Mouse (Mus musculus) megakaryocyte, embryonic 14.5 days (primary cell): ENCODE results near the gene Samd4b.

Experiments used
- FLI1 ChIP-seq: IDR thresholded peaks from 2 replicates; pipeline ENCODE4 v1.6.1; 2012; ENCODE audit warnings: low read length, inconsistent platforms, mixed read lengths
- GATA1 ChIP-seq: IDR thresholded peaks from 3 replicates; pipeline ENCODE4 v1.6.1; 2012; ENCODE audit warnings: mixed read lengths, low read length, inconsistent platforms, borderline replicate concordance

DNA sequence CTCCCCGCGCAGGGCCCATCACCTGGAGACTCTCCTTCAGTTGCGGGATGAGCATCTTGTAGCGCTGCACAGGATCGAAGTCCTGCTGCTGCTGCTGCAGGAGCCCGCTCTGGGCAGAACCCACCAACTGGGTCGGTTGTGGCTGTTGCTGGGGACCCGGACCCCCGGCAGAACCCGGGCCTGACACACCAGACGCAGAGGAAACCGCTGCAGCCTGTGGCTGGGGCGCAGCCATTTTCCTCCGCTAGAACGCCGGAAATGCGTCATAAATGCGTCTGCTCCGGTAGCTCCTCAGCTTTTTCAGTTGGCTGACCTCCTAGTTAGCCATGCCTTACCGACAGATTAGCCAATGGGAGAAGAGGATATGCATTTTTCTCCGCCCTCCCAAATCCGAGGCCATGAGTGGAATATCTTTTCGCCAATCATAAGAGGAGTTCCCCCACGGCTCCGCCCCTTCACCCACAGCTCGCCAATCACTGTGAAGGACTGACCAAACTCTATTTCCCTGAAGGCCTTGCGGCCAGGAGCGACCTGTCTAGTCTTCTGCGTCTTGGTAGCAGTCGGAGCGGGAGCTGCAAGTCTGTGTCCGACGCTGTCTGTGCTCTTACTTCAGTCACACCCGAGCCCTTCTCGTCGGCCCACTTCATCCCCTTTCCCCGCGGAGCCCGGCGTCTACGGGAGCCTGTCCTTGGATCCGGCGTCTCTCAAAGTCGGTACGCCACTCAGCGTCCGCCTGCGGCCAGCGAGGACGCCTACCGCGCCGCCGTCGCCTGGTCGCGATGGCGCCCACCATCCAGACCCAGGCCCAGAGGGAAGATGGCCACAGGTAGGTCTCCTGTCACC lies 205.3 kb downstream of the Samd4b start, which contains the start of the genes Med29 and Paf1:
- TF ChIP-seq GATA1: no peak
- TF ChIP-seq FLI1: peak; percentile 46; the same call in 1 of the 2 replicates
